Mouse (Mus musculus): ENCODE results near the gene Zfp652.
"Not testable (repeated sequence)": the region's sequence is repeated elsewhere in the genome, so short reads cannot be mapped to it uniquely, and the experiment has no call there.

Zfp652 gene

DNA sequence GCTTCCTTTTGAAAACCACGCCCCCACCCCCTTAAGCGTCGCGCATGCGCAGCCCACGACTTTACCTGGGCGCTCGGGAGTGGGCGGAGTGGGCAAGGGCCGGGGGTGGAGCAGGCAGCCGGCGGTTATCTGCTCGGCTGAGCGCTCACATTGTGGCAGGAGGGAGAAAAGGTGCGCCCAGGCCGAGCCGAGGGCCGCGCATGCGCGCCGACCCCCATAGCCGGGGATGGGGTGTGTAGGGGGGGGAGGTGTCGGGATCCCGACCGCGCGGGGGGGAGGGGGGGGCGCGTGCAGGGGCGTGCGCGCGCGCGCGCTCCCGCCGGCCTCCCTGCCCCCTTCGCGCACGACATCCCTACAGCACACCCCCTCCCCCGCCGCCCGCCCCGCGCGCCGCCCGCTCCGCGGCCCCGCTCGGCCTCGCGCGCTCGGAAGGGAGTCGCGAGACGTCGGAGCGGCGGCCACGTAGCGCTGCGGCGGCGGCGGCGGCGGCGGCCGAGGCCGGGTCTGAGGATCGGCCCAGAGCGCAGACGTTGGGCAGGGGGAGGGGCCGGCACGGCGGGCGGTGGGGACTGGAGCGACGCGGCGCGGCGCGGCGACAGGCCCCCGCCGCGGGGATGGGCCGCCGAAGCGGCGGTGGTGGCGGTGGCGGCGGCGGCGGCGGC is at the start of gene Zfp652:
Gene Zfp652, plus strand, starts transcription at position 111 of the 662 bp plus-strand sequence.
- in situ Hi-C loops (cut with MboI, MseI): no loop called here

DNA sequence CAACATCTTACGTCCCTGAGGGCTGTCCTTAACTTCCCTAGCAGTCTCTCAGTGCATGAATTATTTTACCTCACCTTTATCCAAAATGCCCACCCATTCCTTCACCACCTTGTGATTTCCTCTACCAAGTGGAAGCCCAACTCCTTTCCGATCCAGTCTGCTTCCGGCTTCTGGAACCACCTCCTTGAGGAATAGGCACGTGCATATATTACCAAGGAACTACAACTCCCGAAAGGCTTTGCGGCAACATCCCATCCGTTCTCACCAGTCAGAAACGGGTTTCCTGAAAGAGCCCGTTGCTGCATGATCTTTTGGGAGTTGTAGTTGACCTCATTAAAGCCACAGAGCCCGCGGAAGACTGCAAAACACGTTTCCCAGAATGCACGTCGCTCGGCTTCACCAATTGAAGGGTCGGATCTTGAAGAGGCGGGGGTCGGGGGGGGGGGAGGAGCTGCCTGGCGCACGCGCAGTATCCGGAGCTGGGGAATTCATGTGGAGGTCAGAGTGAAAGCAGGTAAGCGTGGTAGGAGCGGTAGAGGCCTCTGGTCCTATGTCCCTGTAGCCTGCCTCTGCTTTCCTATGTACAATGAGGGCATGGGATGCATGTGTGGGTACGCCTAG is 45.8 kb upstream of the Zfp652 start, which contains the start of gene Phb:
Gene Phb, plus strand, starts transcription at position 429 of the 621 bp plus-strand sequence.
- in situ Hi-C loops (cut with MboI, MseI): no loop called here

DNA sequence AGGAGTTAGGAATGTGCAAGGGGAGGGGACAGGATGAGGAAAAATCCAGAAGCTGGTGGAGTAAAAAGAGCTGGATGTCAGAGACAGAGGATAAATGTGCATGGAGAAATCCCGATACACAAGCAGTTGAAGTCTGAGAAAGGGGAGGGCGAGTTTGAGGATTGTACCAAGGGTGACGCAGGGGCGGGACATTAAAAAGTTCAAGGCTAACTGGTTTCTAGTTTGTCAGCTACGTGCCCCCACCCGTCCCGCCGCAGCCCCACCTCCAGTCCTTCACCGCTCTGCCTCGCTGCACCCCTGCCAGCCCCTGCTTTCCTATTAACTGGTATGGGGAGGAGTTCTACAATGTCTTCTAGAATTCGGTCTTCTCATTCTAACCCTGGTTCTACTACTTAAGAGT is 45.3 kb upstream of the Zfp652 start:
- in situ Hi-C loops (cut with MboI, MseI): no loop called here

DNA sequence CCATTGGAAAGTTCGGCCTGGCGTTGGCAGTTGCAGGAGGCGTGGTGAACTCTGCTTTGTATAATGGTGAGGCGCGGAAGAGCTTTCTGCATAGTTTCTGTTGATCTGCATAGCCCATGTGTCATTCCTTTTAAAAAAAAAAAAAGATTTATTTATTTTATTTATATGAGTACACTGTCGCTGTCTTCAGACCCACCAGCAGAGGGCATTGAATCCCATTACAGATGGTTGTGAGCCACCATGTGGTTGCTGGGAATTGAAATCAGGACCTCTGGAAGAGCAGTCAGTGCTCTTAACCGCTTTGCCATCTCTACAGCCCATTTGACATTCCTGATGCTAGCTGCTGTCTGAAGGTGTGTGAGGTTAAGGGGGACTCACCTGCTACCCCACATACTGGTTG is 44.4 kb upstream of the Zfp652 start:
- in situ Hi-C loops (cut with MboI, MseI): not testable (repeated sequence)

DNA sequence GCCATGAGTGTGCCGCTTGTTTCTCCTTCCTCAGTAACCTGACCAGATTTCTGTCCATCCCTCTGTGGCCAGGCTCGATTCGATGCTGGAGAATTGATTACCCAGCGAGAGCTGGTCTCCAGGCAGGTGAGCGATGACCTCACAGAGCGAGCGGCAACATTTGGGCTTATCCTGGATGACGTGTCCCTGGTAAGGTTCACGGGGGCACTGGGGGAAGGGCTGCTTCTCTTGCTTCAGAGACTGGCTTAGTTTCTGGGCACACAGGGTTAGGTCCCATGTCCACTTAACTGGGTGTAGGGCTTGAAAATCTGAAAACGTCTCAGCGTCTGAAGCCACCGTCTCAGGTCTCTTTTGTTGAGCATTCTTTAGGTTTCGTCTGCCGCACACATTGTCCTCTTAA is 37.0 kb upstream of the Zfp652 start:
- in situ Hi-C loops (cut with MboI, MseI): no loop called here

DNA sequence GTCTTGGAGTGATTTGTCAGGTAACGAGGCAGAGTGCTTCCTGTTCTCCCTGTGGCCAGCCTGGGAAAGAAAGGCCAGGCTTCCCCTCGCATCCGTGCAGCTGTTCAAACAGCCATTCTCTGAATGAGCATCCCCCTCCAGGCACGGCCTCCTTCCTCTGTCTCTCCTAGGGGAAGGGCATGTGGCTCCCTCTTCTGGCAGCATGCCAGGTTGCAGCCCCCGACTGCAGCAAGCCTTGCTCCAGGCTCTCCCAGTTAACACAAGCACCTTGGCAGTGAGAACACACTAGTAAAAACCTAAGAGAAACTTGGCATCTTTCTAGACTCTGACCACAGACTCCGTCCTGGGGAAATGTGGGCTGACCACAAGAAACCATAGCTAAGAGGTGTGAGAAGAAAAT is 36.2 kb upstream of the Zfp652 start:
- in situ Hi-C loops (cut with MboI, MseI): no loop called here

DNA sequence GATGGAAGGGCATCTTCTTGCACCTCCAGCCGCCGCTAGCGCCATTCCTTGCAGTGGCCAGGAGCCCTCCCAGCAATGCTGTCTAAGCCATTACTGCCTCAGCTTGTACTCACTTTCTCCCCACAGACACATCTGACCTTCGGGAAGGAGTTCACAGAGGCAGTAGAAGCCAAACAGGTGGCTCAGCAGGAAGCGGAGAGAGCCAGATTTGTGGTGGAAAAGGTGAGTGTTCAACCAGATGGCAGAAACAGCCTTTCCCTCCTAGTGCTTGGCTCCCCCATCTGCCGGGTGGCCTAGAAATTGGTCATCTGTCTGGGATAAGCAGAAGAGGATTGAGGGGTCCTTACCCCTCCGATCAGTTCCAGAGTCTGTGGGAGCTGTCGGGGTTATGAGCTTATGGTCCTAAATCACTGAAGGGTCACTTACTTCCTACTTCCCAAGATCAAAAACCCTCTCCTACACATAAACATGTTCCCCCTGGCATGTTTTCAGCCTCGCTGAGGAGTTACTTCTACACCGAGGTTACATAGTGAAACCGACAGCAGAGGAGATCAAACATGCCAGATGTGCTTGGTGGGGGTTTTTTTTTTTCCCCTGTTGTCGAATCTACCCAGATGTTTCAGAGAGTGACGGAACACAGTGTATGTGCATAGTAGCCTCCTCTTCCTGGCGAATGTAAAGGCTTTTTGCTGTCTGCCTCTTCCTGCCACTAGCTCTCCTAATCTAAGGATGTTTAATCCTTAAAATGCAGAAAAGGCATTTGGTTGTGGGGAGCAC is 34.4 kb upstream of the Zfp652 start:
- in situ Hi-C loops (cut with MboI, MseI): no loop called here

DNA sequence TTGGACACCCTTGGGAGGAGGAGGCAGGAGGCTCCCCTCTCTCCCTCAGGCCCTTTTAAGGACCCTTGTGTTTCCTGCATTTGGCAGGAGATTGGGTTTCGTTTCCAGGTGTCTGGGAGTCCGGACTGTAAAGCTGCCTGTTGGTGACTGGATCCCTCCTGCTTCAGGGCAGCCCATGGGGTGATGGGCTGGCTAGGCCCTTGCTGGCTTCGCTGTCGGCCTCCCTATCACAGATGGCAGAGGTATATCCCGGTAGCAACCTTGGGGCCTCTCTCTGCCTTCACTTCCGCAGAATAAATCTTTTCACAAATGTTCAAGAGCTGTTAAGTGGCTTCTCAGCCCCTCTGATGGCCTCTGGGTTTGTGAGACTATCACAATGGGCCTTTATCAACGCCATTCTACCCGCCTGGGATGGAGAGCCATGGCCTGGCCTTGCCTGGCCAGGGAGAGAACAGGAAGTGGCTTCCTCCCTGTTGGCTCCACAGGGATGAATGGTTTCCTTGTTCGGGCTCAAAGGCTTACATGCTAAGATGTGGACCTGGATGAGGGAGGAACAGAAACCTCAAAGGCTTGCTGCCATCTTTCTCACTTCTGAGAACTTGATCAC is 30.4 kb upstream of the Zfp652 start:
- in situ Hi-C loops (cut with MboI, MseI): no loop called here

DNA sequence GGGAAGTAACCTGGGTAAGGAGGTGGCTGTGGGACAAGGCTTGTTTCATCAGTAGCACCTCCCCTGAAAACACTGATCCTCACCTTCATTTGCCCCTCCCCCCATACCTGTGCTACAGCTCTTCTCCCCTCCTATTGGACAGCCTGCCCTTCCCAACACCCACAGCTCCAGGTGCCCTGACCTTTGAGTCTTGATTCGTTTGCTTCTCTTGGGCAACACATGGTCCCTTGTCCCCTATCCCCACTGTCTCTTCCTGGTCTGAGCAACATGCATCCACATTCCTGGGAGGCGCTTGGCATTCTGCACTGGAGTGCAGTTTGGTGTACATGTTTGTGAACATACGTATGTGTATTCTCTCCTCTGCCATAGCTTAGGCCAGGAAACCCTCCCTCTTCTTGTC is 29.5 kb upstream of the Zfp652 start:
- in situ Hi-C loops (cut with MboI, MseI): no loop called here

DNA sequence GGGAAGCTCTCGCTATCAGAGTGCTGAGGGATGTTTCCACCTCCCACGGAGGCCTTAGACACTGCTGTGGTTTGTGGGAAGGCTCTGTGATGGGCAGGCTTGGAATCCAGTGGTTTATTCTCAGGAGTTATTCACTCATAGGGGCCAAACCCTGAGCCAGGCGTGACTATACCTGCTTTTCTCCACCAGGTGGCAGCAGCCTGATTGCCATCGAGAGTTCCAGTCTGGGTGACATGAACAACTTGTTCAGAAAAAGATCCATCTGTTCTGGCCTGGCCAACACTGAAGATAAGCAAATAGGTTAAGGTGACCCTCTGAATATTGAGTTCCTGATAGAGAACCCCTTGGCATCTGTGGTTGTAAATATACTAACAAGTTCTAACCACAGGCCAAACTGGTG is 26.4 kb upstream of the Zfp652 start:
- in situ Hi-C loops (cut with MboI, MseI): loop anchor here (5.0 kb wide), 1 partner anchor 66 kb away; no protein-coding TSS in a partner anchor

DNA sequence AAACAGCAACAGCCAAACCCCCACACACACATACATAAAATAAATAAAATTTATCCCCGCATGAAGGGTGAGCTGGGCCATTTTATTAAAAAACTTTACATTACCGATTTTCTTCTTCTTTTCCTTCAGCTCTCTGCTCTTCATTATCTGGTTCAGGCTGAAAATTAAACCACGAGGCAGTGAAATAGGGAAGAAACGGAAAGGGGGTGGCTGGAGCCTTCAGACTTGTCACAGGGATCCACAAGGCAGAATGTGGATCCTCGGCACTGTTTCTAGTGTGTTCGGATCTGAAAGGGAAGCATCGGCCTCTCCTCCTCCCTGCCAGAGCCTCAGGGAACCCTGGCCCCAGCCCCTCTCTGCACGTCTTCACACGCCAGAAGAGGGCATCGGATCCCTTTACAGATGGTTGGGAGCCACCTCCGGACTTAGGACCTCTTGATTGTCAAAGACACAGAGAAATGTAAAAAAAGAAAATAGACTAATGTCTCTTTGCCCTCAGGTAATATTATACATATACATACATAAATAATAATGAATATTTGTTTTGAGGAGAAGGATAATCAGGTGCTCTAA is 25.3 kb upstream of the Zfp652 start:
- in situ Hi-C loops (cut with MboI, MseI): loop anchor here (5.0 kb wide), 1 partner anchor 65 kb away; no protein-coding TSS in a partner anchor

DNA sequence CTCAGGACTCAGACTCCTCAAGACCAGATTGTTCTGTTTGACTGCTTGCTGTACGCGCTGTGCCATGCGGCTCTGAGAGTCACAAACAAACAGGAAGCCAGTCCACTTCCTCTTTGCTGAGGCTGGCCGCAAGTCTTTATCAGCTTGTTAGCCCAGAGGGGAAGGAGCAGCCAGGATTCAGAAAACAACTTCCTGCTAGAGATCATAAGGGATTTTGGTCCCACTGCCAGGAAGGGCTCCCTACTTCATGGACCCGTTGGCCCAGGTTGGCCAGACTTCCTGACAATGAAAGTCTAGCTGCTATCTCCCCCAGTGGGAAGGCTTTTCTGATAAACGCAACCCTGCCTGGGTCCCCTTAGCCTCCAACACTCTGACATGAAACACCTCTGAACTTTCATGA is 24.0 kb upstream of the Zfp652 start:
- in situ Hi-C loops (cut with MboI, MseI): loop anchor here (5.0 kb wide), 1 partner anchor 64 kb away; no protein-coding TSS in a partner anchor

DNA sequence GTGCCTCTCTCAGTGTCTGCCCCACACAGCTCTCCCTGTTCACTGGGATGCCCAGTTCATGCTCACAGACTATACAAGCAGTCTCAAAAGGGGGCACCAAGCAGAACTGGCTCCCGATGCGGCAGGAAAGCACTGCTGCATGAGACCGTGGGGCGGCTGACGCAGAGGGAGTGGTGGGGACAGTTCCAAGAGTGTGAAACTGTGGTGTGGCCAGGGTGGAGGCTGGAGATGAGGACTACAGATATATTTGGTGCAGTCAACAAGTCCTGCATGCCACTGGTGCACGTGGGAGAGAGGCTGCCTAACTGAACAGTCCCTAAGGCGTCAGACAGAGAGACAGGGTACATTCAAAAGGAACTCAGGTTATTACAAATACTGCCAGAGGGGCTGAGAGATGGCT is 23.5 kb upstream of the Zfp652 start:
- in situ Hi-C loops (cut with MboI, MseI): loop anchor here (5.0 kb wide), 1 partner anchor 63 kb away; no protein-coding TSS in a partner anchor

DNA sequence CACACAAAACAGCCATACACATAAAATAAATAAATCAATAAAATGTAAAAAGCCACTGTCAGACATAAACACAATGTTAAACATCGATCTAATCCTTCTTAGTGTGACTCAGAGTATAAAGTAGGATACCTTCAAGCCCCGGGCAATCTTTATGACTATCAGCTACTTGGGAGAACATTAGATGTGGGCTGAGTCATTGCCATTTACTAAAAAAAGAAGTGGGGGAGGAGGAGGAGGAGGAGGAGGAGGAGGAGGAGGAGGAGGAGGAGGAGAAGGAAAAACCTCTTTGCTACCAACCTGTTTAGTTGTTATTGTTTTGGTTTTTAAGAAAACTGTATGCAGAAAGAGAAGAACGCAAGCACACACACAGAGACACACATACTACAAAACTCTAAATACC is 22.9 kb upstream of the Zfp652 start:
- in situ Hi-C loops (cut with MboI, MseI): loop anchor here (5.0 kb wide), 1 partner anchor 63 kb away; no protein-coding TSS in a partner anchor

DNA sequence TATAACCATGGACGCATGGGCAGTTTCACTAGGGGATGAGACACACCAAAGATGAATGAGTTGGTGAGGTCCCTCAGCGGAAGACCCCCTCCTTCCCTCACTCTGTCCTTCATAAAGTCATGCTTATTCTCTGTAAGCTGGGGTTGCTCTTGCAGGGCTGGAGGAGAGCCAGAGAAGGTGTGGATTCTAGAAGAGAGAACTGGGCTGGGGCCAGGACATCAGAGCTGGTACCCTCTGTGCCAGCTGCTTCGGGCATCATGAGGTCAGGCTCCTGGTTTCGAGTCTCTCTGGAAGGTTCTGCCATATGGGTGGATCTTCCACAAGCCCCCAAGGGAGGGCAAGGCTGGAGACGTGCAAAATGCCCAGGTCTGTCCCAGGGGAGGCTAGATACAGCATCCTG is 13.9 kb upstream of the Zfp652 start:
- in situ Hi-C loops (cut with MboI, MseI): no loop called here

DNA sequence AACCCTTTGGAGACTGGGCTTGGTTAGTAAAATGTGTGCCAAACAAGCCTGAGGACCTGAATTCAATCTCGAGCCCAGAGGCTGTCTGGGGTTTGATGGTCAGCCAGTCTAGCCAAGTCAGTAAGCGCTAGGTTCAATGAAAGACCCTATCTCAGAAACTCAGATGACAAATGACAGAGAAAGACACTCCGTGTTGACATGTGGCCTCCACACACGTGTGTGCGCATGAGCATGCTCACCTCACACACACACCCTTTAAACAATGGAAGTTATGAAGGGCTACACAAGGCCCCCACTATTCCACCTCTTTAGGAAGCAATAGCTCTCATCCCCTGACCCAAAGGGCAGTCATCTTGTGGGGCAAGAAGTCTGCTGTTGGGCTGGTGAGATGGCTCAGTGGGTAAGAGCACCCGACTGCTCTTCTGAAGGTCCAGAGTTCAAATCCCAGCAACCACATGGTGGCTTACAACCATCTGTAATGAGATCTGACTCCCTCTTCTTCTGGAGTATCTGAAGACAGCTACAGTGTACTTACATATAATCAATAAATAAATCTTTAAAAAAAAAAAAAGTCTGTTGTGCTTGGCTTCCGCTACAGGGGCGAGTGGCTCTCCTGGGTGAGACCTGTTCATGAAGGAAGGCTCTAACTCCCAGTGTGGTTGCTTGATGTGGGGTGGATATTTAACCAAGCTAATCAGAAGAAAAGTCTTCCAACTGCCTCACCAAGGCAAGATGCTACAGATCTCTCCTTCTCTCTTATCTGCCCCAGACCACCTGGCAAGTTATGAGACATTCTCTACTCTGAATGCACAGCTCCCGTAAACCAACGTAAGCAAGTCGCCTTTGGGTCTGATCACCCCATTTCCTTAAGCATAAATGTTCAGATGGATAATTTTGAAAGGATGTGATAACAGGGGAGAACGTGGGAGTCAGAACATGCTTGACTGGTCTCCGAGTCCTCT is 11.4 kb upstream of the Zfp652 start:
- in situ Hi-C loops (cut with MboI, MseI): no loop called here

DNA sequence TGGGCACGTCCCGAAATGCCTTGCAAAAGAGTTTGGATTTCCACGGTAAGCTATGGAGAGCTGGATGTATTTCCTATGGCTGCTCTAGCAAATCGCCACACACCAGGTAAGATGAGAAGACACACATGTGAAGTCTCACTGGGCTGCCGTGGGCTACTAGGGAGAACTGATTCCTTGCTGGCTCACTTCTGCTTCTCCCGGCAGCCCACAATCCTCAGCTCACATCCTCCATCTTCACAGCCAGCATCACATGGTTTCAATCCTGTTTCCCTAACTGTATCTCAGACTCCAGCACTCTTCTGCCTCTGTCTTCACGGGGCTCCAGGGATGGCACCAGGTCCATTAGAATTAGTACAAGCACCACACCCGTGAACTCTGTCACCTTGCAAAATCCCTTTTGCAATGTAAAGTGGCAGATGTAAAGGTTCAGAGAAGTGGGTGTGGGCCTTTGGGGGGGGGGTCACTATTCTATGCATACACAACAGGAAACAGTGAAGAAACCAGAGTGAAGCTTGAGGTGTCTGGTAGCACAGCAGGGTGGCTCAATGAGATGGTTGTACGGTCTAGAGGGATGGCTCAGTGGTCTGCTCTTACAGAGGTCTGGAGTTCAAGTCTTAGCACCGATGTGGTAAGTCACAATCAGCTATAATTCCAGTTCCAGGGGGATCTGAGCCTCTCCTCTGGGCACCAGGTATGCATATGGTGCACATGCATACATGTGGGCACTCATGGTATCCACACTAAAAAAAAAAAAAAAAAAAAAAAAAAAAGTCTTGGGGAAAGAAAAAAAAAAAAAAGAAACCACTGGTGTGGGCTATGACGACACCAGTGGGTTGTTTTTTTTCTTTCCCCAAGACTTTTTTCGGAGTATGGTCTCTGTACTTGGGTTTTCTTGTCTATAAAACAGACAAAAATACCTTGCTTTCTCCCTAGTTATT is 8.2 kb upstream of the Zfp652 start:
- in situ Hi-C loops (cut with MboI, MseI): no loop called here

DNA sequence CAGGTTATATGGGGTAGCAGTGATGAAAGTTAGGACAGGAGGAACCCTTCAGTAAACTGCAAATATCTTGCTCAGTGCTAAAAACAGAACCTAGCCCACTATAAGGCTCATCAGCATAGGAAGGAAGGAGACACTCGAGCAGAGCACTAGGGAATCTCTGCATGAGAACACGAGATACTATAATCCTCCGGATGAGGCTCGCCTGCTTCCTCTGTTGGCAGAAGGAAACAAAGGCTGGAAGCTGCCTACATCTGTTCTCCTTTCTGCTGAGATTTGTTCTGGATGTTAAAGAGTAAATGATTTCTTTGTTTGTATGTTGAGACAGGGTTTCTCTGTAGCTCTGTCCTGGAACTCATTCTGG is 7.5 kb upstream of the Zfp652 start:
- in situ Hi-C loops (cut with MboI, MseI): no loop called here

DNA sequence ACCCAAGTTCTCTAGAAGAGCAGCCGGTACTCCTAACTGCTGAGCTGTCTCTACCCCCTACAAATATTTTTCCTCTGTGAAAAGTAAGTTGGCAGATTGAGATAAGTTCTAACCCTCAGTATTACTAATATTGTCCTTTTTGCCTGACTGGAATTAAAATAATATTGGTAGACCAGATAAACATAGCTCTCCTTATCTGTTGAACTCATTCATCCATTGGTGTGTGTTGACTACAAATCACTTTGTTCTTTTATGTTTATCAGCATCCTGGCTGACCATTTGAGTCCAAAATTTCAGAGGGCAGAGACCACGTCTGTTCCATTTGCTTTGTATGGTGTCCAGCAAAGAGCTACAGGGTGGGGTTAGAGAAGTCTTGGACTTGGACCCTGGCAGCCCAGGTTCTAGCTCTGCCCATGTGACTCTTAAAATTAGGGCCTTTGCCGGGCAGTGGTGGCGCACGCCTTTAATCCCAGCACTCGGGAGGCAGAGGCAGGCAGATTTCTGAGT is 2.9 kb upstream of the Zfp652 start:
- in situ Hi-C loops (cut with MboI, MseI): no loop called here
